Mouse (Mus musculus): ENCODE data around the gene Nme9.

The Nme9 gene

GRCm38 (mm10) chr9:99437031-99437764 lies 14.1 kb upstream of the Nme9 start, which contains the start of gene Mras:
TSS of gene Mras (minus strand) at chr9:99437381.
- DNase-seq (ENCODE audit: low spot score), result peak; percentile 65

- no peak for DNase-seq (ENCODE audit: low spot score)
These were observed 13.3 kb upstream of the Nme9 start for GRCm38 (mm10) chr9:99437781-99438565.

- DNase-seq (ENCODE audit: low spot score), result no peak
These were observed 12.2 kb upstream of the Nme9 start for GRCm38 (mm10) chr9:99439064-99439463.

- no peak for DNase-seq (ENCODE audit: low spot score)
These were observed 10.3 kb upstream of the Nme9 start for GRCm38 (mm10) chr9:99440941-99441340.

- DNase-seq (ENCODE audit: low spot score), result no peak
These were observed 9.4 kb upstream of the Nme9 start for GRCm38 (mm10) chr9:99441647-99442433.

- peak; percentile 66 for DNase-seq (ENCODE audit: low spot score)
These were observed 6.6 kb upstream of the Nme9 start for GRCm38 (mm10) chr9:99444590-99445178.

GRCm38 (mm10) chr9:99446259-99446658 lies 5.0 kb upstream of the Nme9 start:
- no peak for DNase-seq (ENCODE audit: low spot score)

- no peak for DNase-seq (ENCODE audit: low spot score)
These were observed 4.0 kb upstream of the Nme9 start for GRCm38 (mm10) chr9:99447323-99447722.

- DNase-seq (ENCODE audit: low spot score), result peak; percentile 68
These were observed 1.2 kb upstream of the Nme9 start for GRCm38 (mm10) chr9:99449886-99450647.

GRCm38 (mm10) chr9:99454211-99454610 lies 2.9 kb downstream of the Nme9 start:
- DNase-seq (ENCODE audit: low spot score), result no peak

- DNase-seq (ENCODE audit: low spot score), result peak; percentile 81
These were observed 7.4 kb downstream of the Nme9 start for GRCm38 (mm10) chr9:99458529-99459208.

GRCm38 (mm10) chr9:99459730-99460129 lies 8.5 kb downstream of the Nme9 start:
- no peak for DNase-seq (ENCODE audit: low spot score)

GRCm38 (mm10) chr9:99464876-99465275 lies 13.6 kb downstream of the Nme9 start:
- DNase-seq (ENCODE audit: low spot score), result no peak

GRCm38 (mm10) chr9:99468572-99468971 lies 17.3 kb downstream of the Nme9 start:
- DNase-seq (ENCODE audit: low spot score), result no peak

- DNase-seq (ENCODE audit: low spot score), result no peak
These were observed 18.5 kb downstream of the Nme9 start for GRCm38 (mm10) chr9:99469681-99470273.

GRCm38 (mm10) chr9:99470347-99471092 lies 19.2 kb downstream of the Nme9 start:
- no peak for DNase-seq (ENCODE audit: low spot score)

- DNase-seq (ENCODE audit: low spot score), result no peak
These were observed 20.1 kb downstream of the Nme9 start for GRCm38 (mm10) chr9:99471334-99471733.

- DNase-seq (ENCODE audit: low spot score), result no peak
These were observed 28.0 kb downstream of the Nme9 start for GRCm38 (mm10) chr9:99479181-99479711.

- no peak for DNase-seq (ENCODE audit: low spot score)
These were observed 29.5 kb downstream of the Nme9 start for GRCm38 (mm10) chr9:99480764-99481163.
